Mouse (Mus musculus) forebrain, embryonic 15.5 days (tissue): Measurements from ENCODE around the gene B4galt7. TPM values are rescaled to one million over a fixed set of nuclear protein-coding genes. Genes with fewer than 3 reads are reported as not detected.
"Not testable (repeated sequence)": the region's sequence is repeated elsewhere in the genome, so short reads cannot be mapped to it uniquely, and the experiment has no call there.

Experiments used
- ATAC-seq: fragments of 200-750 bp; cut with Nextera tagmentation; replicated peaks from 2 replicates; pipeline ENCODE4 v1.8.0; 2017; ENCODE audit warnings: mild to moderate bottlenecking, moderate TSS enrichment, moderate library complexity
- H3K27ac ChIP-seq: fragments of 300-500 bp; sonication (generic); replicated peaks from 2 replicates; pipeline ENCODE4 v1.5.1; 2015; ENCODE audit warnings: mild to moderate bottlenecking, inconsistent platforms
- H3K27me3 ChIP-seq: fragments of 300-500 bp; sonication (generic); 2 replicates; pipeline ENCODE4 v1.6.1; 2015; ENCODE audit warnings: inconsistent platforms
- H3K36me3 ChIP-seq: fragments of 300-500 bp; sonication (generic); 2 replicates; pipeline ENCODE4 v1.6.1; 2015; ENCODE audit warnings: mild to moderate bottlenecking, inconsistent platforms
- H3K4me1 ChIP-seq: fragments of 300-500 bp; sonication (generic); 2 replicates; pipeline ENCODE4 v1.6.1; 2015; ENCODE audit warnings: inconsistent platforms
- H3K4me2 ChIP-seq: fragments of 300-500 bp; sonication (generic); replicated peaks from 2 replicates; pipeline ENCODE4 v1.6.1; 2015; ENCODE audit warnings: mild to moderate bottlenecking, inconsistent platforms
- H3K4me3 ChIP-seq: fragments of 300-500 bp; sonication (generic); 2 replicates; pipeline ENCODE4 v1.5.1; 2015; ENCODE audit warnings: mild to moderate bottlenecking, inconsistent platforms
- H3K9ac ChIP-seq: fragments of 300-500 bp; sonication (generic); replicated peaks from 2 replicates; pipeline ENCODE4 v1.6.1; 2015; ENCODE audit warnings: mild to moderate bottlenecking, inconsistent platforms
- H3K9me3 ChIP-seq: fragments of 300-500 bp; sonication (generic); 2 replicates; pipeline ENCODE4 v1.6.1; 2016; ENCODE audit warnings: inconsistent platforms
- WGBS: fragments of 180-500 bp; shearing (Covaris S2); methylation state at CpG from one replicate; pipeline ENCODE4 v1.1.7; 2015; ENCODE audit warnings: mixed read lengths; 5-methylcytosine and 5-hydroxymethylcytosine counted together
- polyA plus RNA-seq: library from polyadenylated mRNA; unstranded; fragments of >200 nt; fragmentation: Nextera tagmentation; extraction: Ambion mirVana; gene quantifications from 2 replicates; pipeline ENCODE4 v1.2.1, GENCODE M21; 2015

B4galt7 gene
- polyA plus RNA-seq, 1 experiment from 2014 or later = 36.2 TPM

DNA sequence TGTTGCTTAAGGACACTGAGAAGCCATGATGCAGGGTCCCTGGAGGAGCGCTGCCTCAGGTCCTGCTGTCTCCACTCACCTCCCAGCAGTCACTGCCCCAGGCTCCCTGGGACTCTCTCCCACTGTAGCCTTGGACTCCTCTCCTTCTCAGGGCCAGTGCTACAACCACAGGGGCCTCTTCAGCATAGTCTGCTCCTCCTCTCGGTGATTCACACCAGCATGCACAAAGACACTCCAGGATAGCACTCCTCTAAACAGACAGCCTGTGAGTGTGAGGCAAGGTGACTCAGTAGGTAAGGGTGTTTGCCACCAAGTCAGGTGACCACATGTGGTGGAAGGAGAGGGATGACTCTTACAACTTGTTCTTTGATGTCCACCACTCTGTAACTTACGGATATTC is 4.9 kb downstream of the B4galt7 start:
- WGBS = 89% methylated on average over 3 of the region's 3 CpGs

DNA sequence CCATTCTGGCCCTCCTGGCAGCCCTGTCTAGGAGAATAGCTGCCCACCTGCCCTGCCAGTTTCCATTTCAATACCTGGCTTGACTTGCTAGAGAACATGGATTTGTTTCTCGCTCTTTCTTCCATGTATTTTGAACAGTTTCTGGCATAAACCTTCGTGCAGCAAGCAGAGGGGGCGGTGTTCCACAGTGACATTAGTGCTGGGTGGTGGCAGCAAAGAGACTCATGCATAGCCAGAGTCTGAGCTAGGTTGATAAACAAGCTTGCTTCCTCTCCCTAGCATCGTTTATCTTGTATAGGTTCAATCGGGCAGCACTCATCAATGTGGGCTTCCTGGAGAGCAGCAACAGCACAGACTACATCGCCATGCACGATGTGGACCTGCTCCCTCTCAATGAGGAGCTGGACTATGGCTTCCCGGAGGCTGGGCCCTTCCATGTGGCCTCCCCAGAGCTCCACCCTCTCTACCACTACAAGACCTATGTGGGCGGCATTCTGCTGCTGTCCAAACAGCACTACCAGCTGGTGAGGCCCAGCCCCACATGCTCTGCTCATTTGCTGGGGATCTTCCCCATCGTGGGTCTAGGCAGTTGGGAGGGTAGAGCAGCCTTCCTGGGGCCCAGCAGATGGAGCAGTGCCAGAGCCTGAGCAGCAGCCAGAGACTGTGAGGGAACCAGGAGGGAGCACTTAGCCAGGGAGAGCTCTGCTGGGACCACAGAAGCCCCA is 7.4 kb downstream of the B4galt7 start:
- Histone ChIP-seq H3K4me1 (peaks cover 4% of the 10 kb centered on the region), H3K4me2 (no peak overlapping the region), H3K27me3 (no peaks in the 10 kb centered on the region), H3K36me3 (peaks cover 30% of the 10 kb centered on the region; the same call in 1 of the 2 replicates), H3K9me3 (no peaks in the 10 kb centered on the region), H3K4me3 (no peak overlapping the region), H3K27ac (no peak overlapping the region), H3K9ac (no peak overlapping the region)
- no peak for ATAC-seq
- WGBS = 82% methylated on average over 10 of the region's 10 CpGs

More for the DNA sequence above, 4.9 kb downstream of the B4galt7 start:
- Histone ChIP-seq H3K27me3 (no peaks in the 10 kb centered on the region), H3K36me3 (peaks cover 18% of the 10 kb centered on the region; the same call in 1 of the 2 replicates), H3K9ac (no peak overlapping the region), H3K4me2 (no peak overlapping the region), H3K9me3 (no peaks in the 10 kb centered on the region), H3K4me3 (no peak overlapping the region), H3K4me1 (peaks cover 22% of the 10 kb centered on the region), H3K27ac (no peak overlapping the region)
- no peak for ATAC-seq

DNA sequence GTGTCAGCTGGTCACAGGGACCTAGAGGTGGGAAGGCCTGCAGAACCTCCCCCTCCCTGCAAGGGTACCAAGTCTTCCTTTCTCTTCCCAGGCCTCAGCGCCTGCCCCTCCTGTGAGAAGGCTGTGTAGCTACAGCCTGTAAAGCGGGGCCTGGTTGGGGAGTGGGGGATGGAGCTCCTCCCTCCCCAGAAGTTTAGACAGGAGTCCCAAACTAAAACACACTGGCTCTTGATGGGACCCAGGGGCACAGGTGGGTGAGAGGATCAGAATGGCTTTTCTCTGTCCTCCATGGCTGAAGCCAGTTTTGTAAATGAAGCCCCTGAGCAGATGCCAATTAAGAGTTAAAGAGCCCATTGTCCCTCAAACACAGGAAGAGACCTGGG is 7.9 kb downstream of the B4galt7 start:
- Histone ChIP-seq H3K4me3 (no peak overlapping the region), H3K4me2 (no peak overlapping the region), H3K4me1 (no peaks in the 10 kb centered on the region), H3K9me3 (no peaks in the 10 kb centered on the region), H3K27ac (no peak overlapping the region), H3K27me3 (no peaks in the 10 kb centered on the region), H3K36me3 (peaks cover 31% of the 10 kb centered on the region; the same call in 1 of the 2 replicates), H3K9ac (no peak overlapping the region)
- 81% methylated on average over 2 of the region's 2 CpGs for WGBS
- no peak for ATAC-seq

- no peak for ATAC-seq
- Histone ChIP-seq H3K9me3 (no peaks in the 10 kb centered on the region), H3K4me3 (no peak overlapping the region), H3K27me3 (no peaks in the 10 kb centered on the region), H3K4me2 (no peak overlapping the region), H3K36me3 (peaks cover 28% of the 10 kb centered on the region; the same call in 1 of the 2 replicates), H3K4me1 (no peaks in the 10 kb centered on the region), H3K27ac (no peak overlapping the region), H3K9ac (no peak overlapping the region)
- 87% methylated on average over 7 of the region's 7 CpGs for WGBS
Measured at GRCm38 (mm10) chr13:55611996-55612395, 12.3 kb downstream of the B4galt7 start.

- H3K27me3 ChIP-seq = no peaks in the 10 kb centered on the region
- no peak overlapping the region for H3K27ac ChIP-seq
- no peaks in the 10 kb centered on the region for H3K9me3 ChIP-seq
- no peaks in the 10 kb centered on the region for H3K4me1 ChIP-seq
- no peak overlapping the region for H3K4me3 ChIP-seq
- ATAC-seq = no peak
- WGBS = 49% methylated on average over 5 of the region's 5 CpGs
- peaks cover 20% of the 10 kb centered on the region; the same call in 1 of the 2 replicates for H3K36me3 ChIP-seq
- H3K9ac ChIP-seq = no peak overlapping the region
- no peak overlapping the region for H3K4me2 ChIP-seq
Measured at GRCm38 (mm10) chr13:55613471-55613870, 13.8 kb downstream of the B4galt7 start.

DNA sequence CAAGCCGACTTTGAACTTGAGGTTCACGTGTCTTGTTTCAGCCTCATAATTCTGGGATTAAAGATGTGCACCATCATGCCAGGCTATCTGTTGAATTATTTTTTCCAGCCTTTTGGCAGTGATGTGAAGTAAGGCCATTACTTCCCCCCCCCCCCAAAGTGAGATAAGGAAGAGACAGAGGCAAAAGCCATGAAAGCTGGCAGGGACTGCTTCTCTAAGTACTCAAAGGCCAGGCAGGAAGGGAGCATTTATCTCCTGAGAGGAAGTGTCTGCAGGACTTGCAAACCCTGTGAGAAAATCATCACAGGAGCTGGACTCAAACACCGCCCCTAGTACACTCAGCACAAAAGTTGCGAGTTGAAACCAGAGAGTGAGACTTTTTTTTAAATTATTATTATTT is 19.6 kb downstream of the B4galt7 start:
- H3K27ac ChIP-seq = no peak overlapping the region
- no peaks in the 10 kb centered on the region for H3K27me3 ChIP-seq
- no peaks in the 10 kb centered on the region for H3K9me3 ChIP-seq
- H3K4me2 ChIP-seq = no peak overlapping the region
- 92% methylated on average over 4 of the region's 4 CpGs for WGBS
- H3K4me3 ChIP-seq = no peak overlapping the region
- peaks cover 17% of the 10 kb centered on the region for H3K4me1 ChIP-seq
- H3K36me3 ChIP-seq = no peaks in the 10 kb centered on the region
- ATAC-seq = no peak
- H3K9ac ChIP-seq = no peak overlapping the region

- no peak for ATAC-seq
Measured at GRCm38 (mm10) chr13:55620275-55620674, 20.6 kb downstream of the B4galt7 start.

DNA sequence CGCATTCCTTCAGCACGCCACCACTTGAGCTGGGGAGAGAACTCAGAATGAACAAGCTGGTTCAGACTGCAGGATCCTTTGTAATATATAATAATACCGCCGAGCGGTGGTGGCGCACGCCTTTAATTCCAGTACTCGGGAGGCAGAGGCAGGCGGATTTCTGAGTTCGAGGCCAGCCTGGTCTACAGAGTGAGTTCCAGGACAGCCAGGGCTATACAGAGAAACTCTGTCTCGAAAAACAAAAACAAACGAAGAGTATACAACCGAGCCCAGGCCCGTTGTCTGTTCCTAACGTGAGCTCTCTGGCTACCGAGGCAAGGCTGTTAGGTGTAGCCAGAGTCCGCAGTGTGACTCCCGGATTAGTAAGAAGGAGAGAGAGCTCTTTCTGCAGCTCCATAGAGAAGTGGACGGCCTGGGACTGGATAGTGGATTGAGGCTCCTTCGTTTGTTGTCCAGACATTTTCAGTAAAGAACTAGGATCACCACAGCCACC is 22.5 kb downstream of the B4galt7 start:
- not testable (repeated sequence) for ATAC-seq, H3K9me3 ChIP-seq, H3K27me3 ChIP-seq
- peaks cover 31% of the 10 kb centered on the region for H3K4me1 ChIP-seq
- H3K4me2 ChIP-seq = peak overlapping the region; percentile 74
- H3K4me3 ChIP-seq = peak overlapping the region; percentile 85
- peaks cover 18% of the 10 kb centered on the region for H3K36me3 ChIP-seq
- peak overlapping the region; percentile 91 for H3K27ac ChIP-seq
- H3K9ac ChIP-seq = peak overlapping the region; percentile 86
- 24% methylated on average over 20 of the region's 20 CpGs for WGBS

More at GRCm38 (mm10) chr13:55620275-55620674, 20.6 kb downstream of the B4galt7 start:
- no peak overlapping the region for H3K4me3 ChIP-seq
- peaks cover 25% of the 10 kb centered on the region for H3K4me1 ChIP-seq
- H3K4me2 ChIP-seq = no peak overlapping the region
- H3K9ac ChIP-seq = no peak overlapping the region
- H3K27me3 ChIP-seq = no peaks in the 10 kb centered on the region
- H3K9me3 ChIP-seq = no peaks in the 10 kb centered on the region
- no peak overlapping the region for H3K27ac ChIP-seq
- peaks cover 5% of the 10 kb centered on the region; the same call in 1 of the 2 replicates for H3K36me3 ChIP-seq
- WGBS = 73% methylated on average over 2 of the region's 2 CpGs

DNA sequence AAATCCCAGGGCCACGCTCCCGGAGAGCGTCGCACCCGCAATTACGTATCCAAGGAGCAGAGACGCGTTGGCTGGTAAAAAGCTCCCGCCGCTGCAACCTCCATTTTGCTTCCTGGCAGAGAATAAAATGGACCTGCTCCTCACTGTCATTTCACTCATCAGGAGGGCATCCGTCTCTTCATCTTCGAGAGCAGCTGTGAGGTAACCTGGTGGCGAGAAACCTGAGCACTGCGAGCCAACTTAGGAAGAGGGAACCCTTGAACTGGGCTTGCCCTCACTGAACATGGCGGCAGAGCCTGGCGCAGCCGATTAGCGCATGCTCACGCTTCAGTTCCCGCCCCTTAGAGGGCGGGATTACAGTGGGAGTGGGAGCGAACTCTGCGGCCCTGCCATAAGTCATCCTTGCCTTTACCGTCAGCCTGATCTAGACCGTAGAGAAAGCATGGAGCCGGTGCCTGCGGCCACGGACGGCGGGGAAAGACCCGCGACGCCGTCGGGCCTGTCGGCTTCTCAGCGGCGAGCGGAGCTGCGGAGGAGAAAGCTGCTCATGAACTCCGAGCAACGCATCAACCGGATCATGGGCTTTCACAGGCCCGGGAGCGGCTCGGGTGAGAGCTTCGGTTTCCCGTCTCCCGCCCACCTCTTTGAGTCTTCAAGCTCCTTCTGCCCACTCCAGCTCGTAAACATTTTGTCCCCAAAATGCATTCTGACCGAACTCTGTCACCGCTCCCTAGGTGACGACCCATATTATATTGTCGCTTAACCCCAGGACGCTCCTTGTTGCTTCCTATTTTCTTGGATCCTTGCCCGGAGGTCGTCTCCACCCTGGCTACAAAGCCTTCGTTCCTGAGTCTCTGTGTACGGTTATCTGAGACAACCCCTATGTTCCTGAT is 23.2 kb downstream of the B4galt7 start, which contains the start of gene Caml:
Caml (plus strand) TSS at position 357 of the 893 bp plus-strand sequence.
- Histone ChIP-seq H3K4me1 (peaks cover 31% of the 10 kb centered on the region), H3K4me3 (peak within 1 kb of the TSS; percentile 85), H3K9ac (peak within 1 kb of the TSS; percentile 86), H3K27ac (peak within 1 kb of the TSS; percentile 91), H3K4me2 (peak within 1 kb of the TSS; percentile 74), H3K27me3 (no peaks in the 10 kb centered on the region), H3K9me3 (no peaks in the 10 kb centered on the region), H3K36me3 (peaks cover 22% of the 10 kb centered on the region)
- under 1% methylated on average over 59 of the region's 59 CpGs for WGBS
- peak; percentile 99 for ATAC-seq

- Histone ChIP-seq H3K4me3 (peak within 1 kb of the TSS; percentile 60), H3K27me3 (no peaks in the 10 kb centered on the region), H3K27ac (peak within 1 kb of the TSS; percentile 8; the same call in 1 of the 2 replicates), H3K9me3 (no peaks in the 10 kb centered on the region), H3K36me3 (peaks cover 45% of the 10 kb centered on the region), H3K9ac (peak within 1 kb of the TSS; percentile 72), H3K4me2 (peak within 1 kb of the TSS; percentile 72), H3K4me1 (peaks cover 14% of the 10 kb centered on the region)
- peak; percentile 93 for ATAC-seq
- WGBS = 5% methylated on average over 30 of the region's 30 CpGs
Measured at GRCm38 (mm10) chr13:55634639-55635127, 35.0 kb downstream of the B4galt7 start, which contains the start of gene Ddx46. Gene Ddx46, plus strand, starts transcription at chr13:55635027.

GRCm38 (mm10) chr13:55635146-55635571 is 35.5 kb downstream of the B4galt7 start:
- Histone ChIP-seq H3K4me1 (peaks cover 14% of the 10 kb centered on the region), H3K27me3 (no peaks in the 10 kb centered on the region), H3K36me3 (peaks cover 46% of the 10 kb centered on the region), H3K4me3 (peak overlapping the region; percentile 60), H3K9ac (peak overlapping the region; percentile 72), H3K27ac (peak overlapping the region; percentile 8; the same call in 1 of the 2 replicates), H3K4me2 (peak overlapping the region; percentile 72), H3K9me3 (no peaks in the 10 kb centered on the region)
- peak; percentile 27; the same call in 1 of the 2 replicates for ATAC-seq
- WGBS = under 1% methylated on average over 40 of the region's 40 CpGs
